Mouse (Mus musculus): ENCODE results near the gene Plac9a. TPM values are rescaled to one million over a fixed set of nuclear protein-coding genes. Genes with fewer than 3 reads are reported as not detected.

The Plac9a gene
- total and polyA plus RNA-seq, 2 experiments from 2014 or later, result 0.31 TPM; not detected in 1

DNA sequence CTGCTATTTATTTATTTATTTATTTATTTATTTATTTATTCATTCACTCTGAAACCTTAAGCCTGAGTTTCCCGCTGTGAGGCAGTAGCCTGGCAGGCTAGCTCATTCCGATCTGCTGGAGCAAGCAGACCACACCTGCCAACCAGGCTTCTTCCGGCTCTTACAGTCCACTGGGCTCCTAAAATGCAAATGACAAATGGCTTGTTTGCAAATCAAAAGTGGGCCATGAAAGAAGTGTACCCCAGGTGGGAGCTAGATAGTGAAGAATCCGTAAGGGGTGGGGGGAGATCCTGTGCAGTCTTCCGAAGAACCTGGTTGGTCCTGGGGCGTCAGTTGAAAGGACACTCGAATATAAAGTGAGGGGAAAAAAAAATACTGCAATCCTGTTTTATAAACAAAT is 61.9 kb downstream of the Plac9a start:
- TF ChIP-seq CTCF (IDR thresholded peaks at IDR 0.05; ENCODE audit: low read depth), result no peak
- TF ChIP-seq EP300 (IDR thresholded peaks at IDR 0.05; ENCODE audit: low read depth), result no peak
- ATAC-seq (ENCODE audit: insufficient read depth, low read depth) (no peak), DNase-seq (ENCODE audit: low spot score) (no peak)
- peaks cover 14% of the 10 kb centered on the region for H3K4me1 ChIP-seq (ENCODE audit: control insufficient read depth, insufficient read depth)
- WGBS, result 54% methylated on average over 7 of the region's 7 CpGs
- H3K9me3 ChIP-seq (replicated peaks; ENCODE audit: control insufficient read depth, low read length), result no peaks in the 10 kb centered on the region
- H3K4me3 ChIP-seq (ENCODE audit: low read depth, low read length), result no peak overlapping the region
- H3K36me3 ChIP-seq (replicated peaks; ENCODE audit: control insufficient read depth, insufficient read depth, low read length), result no peaks in the 10 kb centered on the region
- no peak overlapping the region for H3K9ac ChIP-seq (replicated peaks; ENCODE audit: low read depth, low read length)
- no peaks in the 10 kb centered on the region for H3K27me3 ChIP-seq (ENCODE audit: control insufficient read depth, insufficient read depth, low read length)
- no peak overlapping the region for H3K27ac ChIP-seq (ENCODE audit: low read depth)
- H3K4me2 ChIP-seq (ENCODE audit: low read depth, low read length), result no peak overlapping the region

DNA sequence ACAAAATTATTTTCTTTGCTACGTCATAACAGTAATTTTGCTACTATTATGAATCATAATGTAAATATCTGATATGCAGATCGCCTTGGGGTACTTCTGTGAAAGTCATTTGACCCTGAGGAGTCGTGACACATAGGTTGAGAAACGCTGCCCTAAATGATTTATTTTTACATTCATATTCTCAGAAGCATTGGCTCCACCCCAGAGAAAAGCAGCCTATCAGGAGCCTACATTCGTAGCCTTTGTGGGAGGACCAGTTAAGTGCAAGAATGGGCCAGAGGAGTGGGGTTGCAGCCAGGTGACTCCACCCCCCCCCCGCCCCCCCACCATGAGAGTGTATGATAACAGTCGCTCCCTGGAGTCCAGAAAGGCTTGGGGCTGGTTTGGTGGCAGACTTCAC is 63.1 kb downstream of the Plac9a start:
- Histone ChIP-seq H3K27ac (ENCODE audit: low read depth) (no peak overlapping the region), H3K9me3 (replicated peaks; ENCODE audit: control insufficient read depth, low read length) (no peaks in the 10 kb centered on the region; the same call in 1 of the 2 replicates), H3K4me2 (ENCODE audit: low read depth, low read length) (no peak overlapping the region), H3K27me3 (ENCODE audit: control insufficient read depth, insufficient read depth, low read length) (no peaks in the 10 kb centered on the region), H3K4me1 (ENCODE audit: control insufficient read depth, insufficient read depth) (peaks cover 14% of the 10 kb centered on the region), H3K36me3 (replicated peaks; ENCODE audit: control insufficient read depth, insufficient read depth, low read length) (no peaks in the 10 kb centered on the region), H3K9ac (replicated peaks; ENCODE audit: low read depth, low read length) (no peak overlapping the region), H3K4me3 (ENCODE audit: low read depth, low read length) (no peak overlapping the region)
- 60% methylated on average over 7 of the region's 7 CpGs for WGBS
- no peak for ATAC-seq (ENCODE audit: insufficient read depth, low read depth)
- DNase-seq (ENCODE audit: low spot score), result no peak
- TF ChIP-seq CTCF (IDR thresholded peaks at IDR 0.05; ENCODE audit: low read depth) (no peak), EP300 (IDR thresholded peaks at IDR 0.05; ENCODE audit: low read depth) (no peak)

DNA sequence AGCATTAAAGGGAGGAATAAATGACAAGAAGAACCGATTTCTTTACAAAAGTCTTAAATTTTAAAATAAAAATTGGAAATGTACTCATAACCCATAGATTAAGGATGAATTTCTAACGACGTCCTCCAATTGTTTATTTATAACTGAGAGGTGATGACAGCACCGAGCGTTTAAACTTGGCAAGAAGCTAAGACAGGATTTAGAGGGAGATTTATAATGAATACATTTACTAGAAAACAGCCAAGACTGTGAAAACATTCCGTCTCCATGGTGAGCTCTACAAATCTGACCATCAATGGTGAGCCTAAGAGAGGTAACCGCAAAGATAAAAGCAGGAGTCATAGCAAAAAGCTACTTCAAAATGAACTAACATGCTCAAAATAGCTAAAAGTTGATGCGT is 64.5 kb downstream of the Plac9a start:
- Histone ChIP-seq H3K36me3 (replicated peaks; ENCODE audit: control insufficient read depth, insufficient read depth, low read length) (no peaks in the 10 kb centered on the region), H3K4me3 (ENCODE audit: low read depth, low read length) (no peak overlapping the region), H3K27ac (ENCODE audit: low read depth) (no peak overlapping the region), H3K9ac (replicated peaks; ENCODE audit: low read depth, low read length) (no peak overlapping the region), H3K4me2 (ENCODE audit: low read depth, low read length) (no peak overlapping the region), H3K9me3 (replicated peaks; ENCODE audit: control insufficient read depth, low read length) (no peaks in the 10 kb centered on the region; the same call in 1 of the 2 replicates), H3K27me3 (ENCODE audit: control insufficient read depth, insufficient read depth, low read length) (no peaks in the 10 kb centered on the region), H3K4me1 (ENCODE audit: control insufficient read depth, insufficient read depth) (peaks cover 14% of the 10 kb centered on the region)
- no peak for TF ChIP-seq CTCF (IDR thresholded peaks at IDR 0.05; ENCODE audit: low read depth)
- no peak for TF ChIP-seq EP300 (IDR thresholded peaks at IDR 0.05; ENCODE audit: low read depth)
- WGBS, result 36% methylated on average over 8 of the region's 8 CpGs
- no peak for ATAC-seq (ENCODE audit: insufficient read depth, low read depth)
- no peak for DNase-seq (ENCODE audit: low spot score)

Other genes starting within 250 kb of the Plac9a start
- gene Ppif, start 208.9 kb downstream of the Plac9a start, total RNA-seq (2014; rRNA removed; ENCODE audit: low replicate concordance), result 205 and 222 TPM in 2 replicates
- gene Ppif, start 208.9 kb downstream of the Plac9a start, polyA plus RNA-seq (2015; fragmentation: Nextera tagmentation; extraction: Ambion mirVana), result 140 and 151 TPM in 2 replicates
- gene Zcchc24, start 134.1 kb downstream of the Plac9a start, total RNA-seq (2014; rRNA removed; ENCODE audit: low replicate concordance), result 36.6 and 40.3 TPM in 2 replicates
- gene Zcchc24, start 134.1 kb downstream of the Plac9a start, polyA plus RNA-seq (2015; fragmentation: Nextera tagmentation; extraction: Ambion mirVana), result 14.9 and 18.5 TPM in 2 replicates
- 21.1 and 46.2 TPM in 2 replicates for gene Anxa11, start 60.9 kb downstream of the Plac9a start, total RNA-seq (2014; rRNA removed; ENCODE audit: low replicate concordance)
- gene Anxa11, start 60.9 kb downstream of the Plac9a start, polyA plus RNA-seq (2015; fragmentation: Nextera tagmentation; extraction: Ambion mirVana), result 34.9 and 36.8 TPM in 2 replicates
- gene Tmem254a, start 24.6 kb upstream of the Plac9a start, total RNA-seq (2014; rRNA removed; ENCODE audit: low replicate concordance), result 8.8 TPM in 1 of 2 replicates, not detected in the other
- 1.6 and 2.3 TPM in 2 replicates for gene Tmem254a, start 24.6 kb upstream of the Plac9a start, polyA plus RNA-seq (2015; fragmentation: Nextera tagmentation; extraction: Ambion mirVana)
- not detected in 2 replicates for gene Cphx1, start 35.2 kb upstream of the Plac9a start, total RNA-seq (2014; rRNA removed; ENCODE audit: low replicate concordance)
- 0.10 TPM in 1 of 2 replicates, not detected in the other for gene Cphx1, start 35.2 kb upstream of the Plac9a start, polyA plus RNA-seq (2015; fragmentation: Nextera tagmentation; extraction: Ambion mirVana)
- gene Duxbl1, start 75.5 kb upstream of the Plac9a start, total RNA-seq (2014; rRNA removed; ENCODE audit: low replicate concordance), result 0.46 and 2.4 TPM in 2 replicates
- 0.23 and 0.26 TPM in 2 replicates for gene Duxbl1, start 75.5 kb upstream of the Plac9a start, polyA plus RNA-seq (2015; fragmentation: Nextera tagmentation; extraction: Ambion mirVana)
- gene Gm9780, start 139.6 kb upstream of the Plac9a start, total RNA-seq (2014; rRNA removed; ENCODE audit: low replicate concordance), result 99.6 and 106 TPM in 2 replicates
- 24.3 and 38.1 TPM in 2 replicates for gene Gm9780, start 139.6 kb upstream of the Plac9a start, polyA plus RNA-seq (2015; fragmentation: Nextera tagmentation; extraction: Ambion mirVana)
- 9.0 and 18.0 TPM in 2 replicates for gene Tmem254c, start 164.3 kb upstream of the Plac9a start, total RNA-seq (2014; rRNA removed; ENCODE audit: low replicate concordance)
- gene Tmem254c, start 164.3 kb upstream of the Plac9a start, polyA plus RNA-seq (2015; fragmentation: Nextera tagmentation; extraction: Ambion mirVana), result 17.5 and 18.1 TPM in 2 replicates
- not detected in 2 replicates for gene Cphx2, start 178.4 kb upstream of the Plac9a start, total RNA-seq (2014; rRNA removed; ENCODE audit: low replicate concordance)
- gene Cphx2, start 178.4 kb upstream of the Plac9a start, polyA plus RNA-seq (2015; fragmentation: Nextera tagmentation; extraction: Ambion mirVana), result not detected in 2 replicates
- gene Cphx3, start 179.2 kb upstream of the Plac9a start, total RNA-seq (2014; rRNA removed; ENCODE audit: low replicate concordance), result not detected in 2 replicates
- gene Cphx3, start 179.2 kb upstream of the Plac9a start, polyA plus RNA-seq (2015; fragmentation: Nextera tagmentation; extraction: Ambion mirVana), result not detected in 2 replicates
- 0.23 and 0.81 TPM in 2 replicates for gene Duxbl2, start 215.2 kb upstream of the Plac9a start, total RNA-seq (2014; rRNA removed; ENCODE audit: low replicate concordance)
- not detected in 2 replicates for gene Duxbl2, start 215.2 kb upstream of the Plac9a start, polyA plus RNA-seq (2015; fragmentation: Nextera tagmentation; extraction: Ambion mirVana)